ENCODE assay signal across 17 mouse cellular contexts in genomic region chr6:97916386-97916903, GRCm38 (mm10).
DNase-seq lines count a peak whose midpoint lies in the region; ATAC-seq lines count a peak whose summit lies in the region.
"Had no signal": no experiment of that assay in that cellular context is flagged by ENCODE, and none has a peak within 500 bp of the region (broad histone marks: within the 10 kb centered on the region; RNA-seq: fewer than 3 reads in every experiment).

No protein-coding gene starts in this region.

- H3K4me3 ChIP-seq in kidney, embryonic 16.5 days (ENCODE audit: low read length), result no peak overlapping the region
- no peak overlapping the region for H3K4me3 ChIP-seq in heart, embryonic 15.5 days
- H3K4me3 ChIP-seq in midbrain, embryonic 11.5 days (ENCODE audit: low read depth, low read length), result no peak overlapping the region
- H3K4me3 ChIP-seq: hindbrain, embryonic 15.5 days; neural tube, embryonic 12.5 days had no signal

- no peak overlapping the region for H3K9ac ChIP-seq in kidney, embryonic 16.5 days (replicated peaks; ENCODE audit: low read length)
- H3K9ac ChIP-seq in heart, embryonic 15.5 days, result no peak overlapping the region
- no peak overlapping the region for H3K9ac ChIP-seq in midbrain, embryonic 11.5 days (ENCODE audit: low read length)
- H3K9ac ChIP-seq: hindbrain, embryonic 15.5 days; neural tube, embryonic 12.5 days had no signal

- no peaks in the 10 kb centered on the region for H3K27me3 ChIP-seq in kidney, embryonic 16.5 days (ENCODE audit: insufficient read depth, low read length)
- no peaks in the 10 kb centered on the region for H3K27me3 ChIP-seq in heart, embryonic 15.5 days
- H3K27me3 ChIP-seq in midbrain, embryonic 11.5 days (ENCODE audit: control insufficient read depth, insufficient read depth, low read length), result no peaks in the 10 kb centered on the region
- H3K27me3 ChIP-seq: CH12.LX; hindbrain, embryonic 15.5 days; neural tube, embryonic 12.5 days had no signal

- no peaks in the 10 kb centered on the region for H3K36me3 ChIP-seq in kidney, embryonic 16.5 days (ENCODE audit: insufficient read depth, low read length)
- no peaks in the 10 kb centered on the region for H3K36me3 ChIP-seq in heart, embryonic 15.5 days
- no peaks in the 10 kb centered on the region for H3K36me3 ChIP-seq in midbrain, embryonic 11.5 days (ENCODE audit: control insufficient read depth, insufficient read depth, low read length)
- H3K36me3 ChIP-seq: hindbrain, embryonic 15.5 days; neural tube, embryonic 12.5 days had no signal

- peak; percentile 51 for DNase-seq in adrenal gland, postnatal 10 days
- no peak for DNase-seq in adrenal gland, adult 18-20 months (ENCODE audit: low spot score in 2 of 2)
- DNase-seq in kidney, postnatal 4 days, result no peak
- peak; percentile 30 for DNase-seq in cerebellum, adult 9-10 months
- DNase-seq in spleen, postnatal 14 days (ENCODE audit: low spot score in 2 of 2), result no peak
- no peak for DNase-seq in midbrain, embryonic 11.5 days (ENCODE audit: low spot score, missing footprints)
- DNase-seq: liver; lung, adult 2 months; spleen, adult 18-20 months; thymus, postnatal 25 days had no signal

- peaks cover 34% of the 10 kb centered on the region for H3K4me1 ChIP-seq in kidney, embryonic 16.5 days (ENCODE audit: insufficient read depth, low read length)
- peaks cover 41% of the 10 kb centered on the region for H3K4me1 ChIP-seq in heart, embryonic 15.5 days (replicated peaks)
- peaks cover 5% of the 10 kb centered on the region for H3K4me1 ChIP-seq in midbrain, embryonic 11.5 days (ENCODE audit: control insufficient read depth, insufficient read depth, low read length)

- 70% methylated on average over 7 of the region's 7 CpGs for WGBS in kidney, embryonic 16.5 days
- 47% methylated on average over 7 of the region's 7 CpGs for WGBS in heart, embryonic 15.5 days
- 85% methylated on average over 7 of the region's 7 CpGs for WGBS in midbrain, embryonic 11.5 days

- no peak overlapping the region for H3K4me2 ChIP-seq in kidney, embryonic 16.5 days (replicated peaks; ENCODE audit: low read depth, low read length)
- 0 out of 2 replicates have a peak overlapping the region, but pooled peaks have one; percentile 8 for H3K4me2 ChIP-seq in heart, embryonic 15.5 days
- H3K4me2 ChIP-seq in midbrain, embryonic 11.5 days, result no peak overlapping the region
- H3K4me2 ChIP-seq: hindbrain, embryonic 15.5 days; neural tube, embryonic 12.5 days had no signal

- ATAC-seq in kidney, embryonic 16.5 days (ENCODE audit: low FRiP score, low TSS enrichment), result no peak
- no peak for ATAC-seq in heart, embryonic 15.5 days (replicated peaks; ENCODE audit: insufficient number of reproducible peaks, insufficient read depth, low FRiP score, low read depth)
- no peak for ATAC-seq in midbrain, embryonic 11.5 days (ENCODE audit: low FRiP score)
- ATAC-seq: midbrain, embryonic 16.5 days had no signal

- H3K27ac ChIP-seq in kidney, embryonic 16.5 days (ENCODE audit: low read length), result peak overlapping the region; percentile 78
- H3K27ac ChIP-seq in heart, embryonic 15.5 days, result peak overlapping the region; percentile 97
- H3K27ac ChIP-seq in midbrain, embryonic 11.5 days (ENCODE audit: low read depth, low read length), result no peak overlapping the region
- H3K27ac ChIP-seq: hindbrain, embryonic 15.5 days; neural tube, embryonic 12.5 days; stomach, postnatal 0 days had no signal

- no peaks in the 10 kb centered on the region for H3K9me3 ChIP-seq in kidney, embryonic 16.5 days (ENCODE audit: low read length)
- H3K9me3 ChIP-seq in heart, embryonic 15.5 days (replicated peaks), result no peaks in the 10 kb centered on the region
- no peaks in the 10 kb centered on the region for H3K9me3 ChIP-seq in midbrain, embryonic 11.5 days (ENCODE audit: control insufficient read depth, low read length)
- H3K9me3 ChIP-seq: hindbrain, embryonic 15.5 days; neural tube, embryonic 12.5 days had no signal

Comparison
In these comparisons a context has a peak if more than half of its experiments do, and no peak if none do; other contexts are left out.
1. DNase-seq: peak in adrenal gland, postnatal 10 days (single experiment) and cerebellum, adult 9-10 months (single experiment); none in adrenal gland, adult 18-20 months (0 of 2), kidney, postnatal 4 days (0 of 2), spleen, postnatal 14 days (0 of 2) and midbrain, embryonic 11.5 days (single experiment).